ENCODE assay signal across 19 mouse cellular contexts in the genomic region with DNA sequence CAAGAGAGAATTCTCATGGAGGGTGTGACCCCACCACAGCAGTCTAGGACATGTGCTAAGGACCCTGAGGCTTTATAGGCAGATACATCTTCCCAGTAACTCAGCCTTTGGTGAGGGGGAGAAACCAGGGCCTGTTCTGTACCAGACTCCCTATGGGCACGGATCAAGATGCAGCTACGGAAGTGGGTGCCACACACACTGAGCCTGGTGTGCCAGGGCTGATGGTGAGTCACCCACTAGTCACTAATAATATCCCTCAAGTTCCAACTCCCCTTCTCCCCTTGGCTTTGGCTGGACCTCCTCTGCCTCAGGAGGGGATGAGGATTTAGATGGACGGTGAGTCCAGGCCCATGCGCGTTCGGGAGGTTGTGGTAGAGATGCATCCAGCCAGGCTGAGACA. TPM values are rescaled to one million over a fixed set of nuclear protein-coding genes. Genes with fewer than 3 reads are reported as not detected.
A peak's percentile ranks its signal among the peaks of the same experiment; 100 is the strongest.
DNase-seq lines count a peak whose midpoint lies in the region; TF ChIP-seq lines count a peak whose summit lies in the region.
"Had no signal": no experiment of that assay in that cellular context is flagged by ENCODE, and none has a peak within 500 bp of the region (broad histone marks: within the 10 kb centered on the region; RNA-seq: fewer than 3 reads in every experiment).

No protein-coding gene starts in this region.

- no peak for DNase-seq in layer of hippocampus, adult 2 months (ENCODE audit: low spot score in 2 of 2)
- no peak for DNase-seq in layer of hippocampus, adult 18-20 months (ENCODE audit: low spot score in 2 of 2)
- peak; percentile 10 for DNase-seq in right cerebral cortex, postnatal 25 days
- no peak for DNase-seq in right cerebral cortex, postnatal 36 days (ENCODE audit: low spot score in 2 of 2)
- peak; percentile 20 for DNase-seq in fibroblast of lung, adult 2 months (ENCODE audit: low read depth)
- no peak for DNase-seq in thymus, postnatal 0 days (ENCODE audit: low spot score)
- DNase-seq in cerebellum, postnatal 4 days (ENCODE audit: low spot score in 2 of 2): no peak
- DNase-seq: adrenal gland, adult 8-10 months; adrenal gland, postnatal 36 days; cerebellum, adult 11 months; cerebellum, adult 8-10 months; cerebellum, postnatal 14 days; heart, adult 18-20 months; heart, postnatal 10 days had no signal

- H3K27ac ChIP-seq in layer of hippocampus, adult 2 months: peak overlapping the region; percentile 53; the same call in 1 of the 2 replicates
- H3K27ac ChIP-seq: embryonic facial prominence, embryonic 13.5 days; forebrain, embryonic 13.5 days; heart, embryonic 10.5 days; hindbrain, embryonic 13.5 days; hindbrain, postnatal 0 days had no signal

- no peak overlapping the region for H3K4me3 ChIP-seq in layer of hippocampus, adult 2 months
- H3K4me3 ChIP-seq: embryonic facial prominence, embryonic 13.5 days; forebrain, embryonic 13.5 days; heart, embryonic 10.5 days; hindbrain, embryonic 13.5 days had no signal

- no peak for TF ChIP-seq CTCF in layer of hippocampus, adult 2 months (conservative IDR thresholded peaks at IDR 0.05)

RNA-seq across cellular contexts. Expression of a gene that starts 19.1 kb away (rescaled TPM):
- 100 to 1,000 TPM; 218 to 227 TPM for total RNA-seq in layer of hippocampus, adult 2 months (2021)
- 100 to 1,000 TPM; 228 to 244 TPM for total RNA-seq in layer of hippocampus, adult 18-20 months (2021)
- polyA plus RNA-seq in thymus, postnatal 0 days (2015; fragmentation: Nextera tagmentation; extraction: Ambion mirVana): 1.2 and 1.7 TPM in 2 replicates

Comparison
In these comparisons a context has a peak if more than half of its experiments do, and no peak if none do; other contexts are left out.
1. DNase-seq: peak in right cerebral cortex, postnatal 25 days (single experiment) and fibroblast of lung, adult 2 months (single experiment); none in layer of hippocampus, adult 2 months (0 of 2), layer of hippocampus, adult 18-20 months (0 of 2), right cerebral cortex, postnatal 36 days (0 of 2), thymus, postnatal 0 days (single experiment) and cerebellum, postnatal 4 days (0 of 2).